Mouse (Mus musculus) liver, embryonic 14.5 days (tissue): ENCODE measurements around the gene Olfr560. TPM values are rescaled to one million over a fixed set of nuclear protein-coding genes. Genes with fewer than 3 reads are reported as not detected.

ENCODE experiments used
- ATAC-seq: fragments of 200-750 bp; cut with Nextera tagmentation; 2 replicates; pipeline ENCODE4 v1.8.0; 2017; ENCODE audit warnings: moderate number of reproducible peaks, mild to moderate bottlenecking, moderate library complexity; ENCODE audit not compliant: insufficient read depth
- DNase-seq, 3 experiments: peaks; one replicate each; pipeline ENCODE4 v3.0.0-alpha.2; 2012 to 2013; ENCODE audit warnings: low read depth in 3 of 3, low spot score in 3 of 3
- H3K27ac ChIP-seq: fragments of 300-500 bp; sonication (generic); 2 replicates; pipeline ENCODE4 v1.5.1; 2014; ENCODE audit warnings: moderate library complexity, mild to moderate bottlenecking, control low read depth, inconsistent platforms
- H3K27me3 ChIP-seq: fragments of 300-500 bp; sonication (generic); 2 replicates; pipeline ENCODE4 v1.6.1; 2014; ENCODE audit warnings: mild to moderate bottlenecking, low read length, moderate library complexity; ENCODE audit not compliant: control insufficient read depth, insufficient read depth
- H3K36me3 ChIP-seq: fragments of 300-500 bp; sonication (generic); replicated peaks from 2 replicates; pipeline ENCODE4 v1.6.1; 2014; ENCODE audit warnings: low read depth; ENCODE audit not compliant: control insufficient read depth, insufficient read depth
- H3K4me1 ChIP-seq, 2 experiments: fragments of 200-500 bp in 1 of 2; fragments of 300-500 bp in 1 of 2; sonication (generic) in 1 of 2; replicated peaks; 2 replicates each; pipeline ENCODE4 v1.6.1; 2012 to 2014; ENCODE audit warnings: antibody characterized with exemption in 1 of 2, inconsistent platforms in 1 of 2, low read length in 1 of 2; ENCODE audit not compliant: control insufficient read depth in 2 of 2, insufficient read depth in 2 of 2
- H3K4me2 ChIP-seq: fragments of 300-500 bp; sonication (generic); 2 replicates; pipeline ENCODE4 v1.6.1; 2014; ENCODE audit warnings: low read depth, mild to moderate bottlenecking, control low read depth, moderate library complexity
- H3K4me3 ChIP-seq, 2 experiments: fragments of 200-500 bp in 1 of 2; fragments of 300-500 bp in 1 of 2; sonication (generic) in 1 of 2; 2 replicates each; pipeline ENCODE4 v1.5.1; 2012 to 2014; ENCODE audit warnings: low read depth in 2 of 2, low read length in 2 of 2, mild to moderate bottlenecking in 2 of 2, control low read depth in 1 of 2, inconsistent platforms in 1 of 2, moderate library complexity in 1 of 2; ENCODE audit not compliant: insufficient read depth in 1 of 2
- H3K9ac ChIP-seq: fragments of 300-500 bp; sonication (generic); replicated peaks from 2 replicates; pipeline ENCODE4 v1.6.1; 2014; ENCODE audit warnings: mild to moderate bottlenecking, control low read depth, moderate library complexity
- H3K9me3 ChIP-seq: fragments of 300-500 bp; sonication (generic); 2 replicates; pipeline ENCODE4 v1.6.1; 2016; ENCODE audit warnings: low read length, mixed read lengths; ENCODE audit not compliant: control insufficient read depth
- CTCF ChIP-seq: IDR thresholded peaks from 2 replicates; pipeline ENCODE4 v1.5.1; 2016; ENCODE audit warnings: antibody characterized with exemption, low read depth, control low read depth
- EP300 ChIP-seq: IDR thresholded peaks from 2 replicates; pipeline ENCODE4 v1.6.1; 2016; ENCODE audit warnings: antibody characterized with exemption, low read depth
- WGBS: fragments of 180-500 bp; shearing (Covaris S2); extraction: QIAGEN DNeasy Blood & Tissue Kit; methylation state at CpG from one replicate; pipeline ENCODE4 v1.1.7; 2014; ENCODE audit not compliant: insufficient replicate concordance; 5-methylcytosine and 5-hydroxymethylcytosine counted together
- polyA plus RNA-seq, 2 experiments: library from polyadenylated mRNA; depleted of rRNA in 1 of 2; stranded (reverse) in 1 of 2; unstranded in 1 of 2; fragments of >200 nt; fragmentation: Nextera tagmentation in 1 of 2; extraction: Ambion mirVana in 1 of 2; gene quantifications; 2 replicates each; pipeline versions ENCODE4 v1.2.1 to v1.2.3; 2012 to 2014

Olfr560 gene
- polyA plus RNA-seq (2012; rRNA removed): not detected in 2 replicates
- not detected in 2 replicates for polyA plus RNA-seq (2014; fragmentation: Nextera tagmentation; extraction: Ambion mirVana)

DNA sequence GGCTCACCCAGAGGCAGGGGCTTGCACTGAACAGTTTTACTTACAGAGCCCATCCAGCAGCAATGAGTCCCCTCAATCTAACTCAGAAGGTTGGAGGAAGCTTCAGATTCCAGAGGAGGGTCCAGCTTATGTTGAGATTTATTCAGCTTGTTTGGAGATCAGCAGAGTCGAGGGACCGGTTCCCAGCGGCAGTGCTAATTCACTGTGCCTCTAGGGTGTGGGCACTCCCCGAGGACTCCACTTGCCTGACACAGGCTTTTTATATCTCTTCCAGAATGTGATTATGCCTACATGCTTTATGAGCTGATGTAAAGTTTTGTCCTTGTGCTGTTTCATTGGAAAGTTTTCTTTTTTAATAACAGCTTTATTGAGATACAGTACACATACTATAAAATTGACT lies at the start of gene Olfr560, which contains the start of gene Olfr78:
Olfr560 (minus strand) TSS at position 101 of the 400 bp plus-strand sequence.
Olfr78 (minus strand) TSS at position 206 of the 400 bp plus-strand sequence.
- no peak within 1 kb of the TSS for H3K4me2 ChIP-seq
- H3K36me3 ChIP-seq: no peaks in the 10 kb centered on the region
- no peak within 1 kb of the TSS for H3K27ac ChIP-seq
- H3K27me3 ChIP-seq: no peaks in the 10 kb centered on the region
- TF ChIP-seq CTCF: no peak
- no peak for DNase-seq
- H3K4me3 ChIP-seq: no peak within 1 kb of the TSS
- H3K9ac ChIP-seq: no peak within 1 kb of the TSS
- no peak for ATAC-seq
- WGBS: 59% methylated on average over 4 of the region's 4 CpGs
- no peaks in the 10 kb centered on the region for H3K4me1 ChIP-seq
- no peaks in the 10 kb centered on the region for H3K9me3 ChIP-seq

DNA sequence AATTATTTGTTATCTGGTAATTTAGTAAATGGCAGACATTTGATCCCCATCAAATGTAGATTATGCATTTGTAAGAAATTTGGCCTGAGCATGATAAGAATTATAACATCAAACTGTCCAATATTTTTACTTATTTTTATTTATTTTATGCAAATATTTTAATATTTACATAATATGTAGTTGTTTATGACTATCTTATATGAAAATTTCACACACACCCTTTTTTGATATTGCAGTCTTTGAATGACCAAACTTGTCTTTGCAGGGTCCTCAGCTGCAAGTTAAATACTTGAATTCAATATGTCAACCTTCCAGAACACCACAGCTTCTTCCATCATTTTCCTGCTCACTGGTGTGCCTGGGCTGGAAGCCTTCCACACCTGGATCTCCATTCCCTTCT lies 44.0 kb upstream of the Olfr560 start, which contains the start of gene Olfr564:
Olfr564 (plus strand) TSS at position 301 of the 400 bp plus-strand sequence.
- no peaks in the 10 kb centered on the region for H3K36me3 ChIP-seq
- H3K9ac ChIP-seq: no peak within 1 kb of the TSS
- DNase-seq (no peak), ATAC-seq (no peak)
- no peaks in the 10 kb centered on the region for H3K4me1 ChIP-seq
- H3K27ac ChIP-seq: no peak within 1 kb of the TSS
- no peaks in the 10 kb centered on the region for H3K27me3 ChIP-seq
- no peak within 1 kb of the TSS for H3K4me3 ChIP-seq
- no peak within 1 kb of the TSS for H3K4me2 ChIP-seq
- H3K9me3 ChIP-seq: no peaks in the 10 kb centered on the region
- TF ChIP-seq EP300 (no peak), CTCF (no peak)

DNA sequence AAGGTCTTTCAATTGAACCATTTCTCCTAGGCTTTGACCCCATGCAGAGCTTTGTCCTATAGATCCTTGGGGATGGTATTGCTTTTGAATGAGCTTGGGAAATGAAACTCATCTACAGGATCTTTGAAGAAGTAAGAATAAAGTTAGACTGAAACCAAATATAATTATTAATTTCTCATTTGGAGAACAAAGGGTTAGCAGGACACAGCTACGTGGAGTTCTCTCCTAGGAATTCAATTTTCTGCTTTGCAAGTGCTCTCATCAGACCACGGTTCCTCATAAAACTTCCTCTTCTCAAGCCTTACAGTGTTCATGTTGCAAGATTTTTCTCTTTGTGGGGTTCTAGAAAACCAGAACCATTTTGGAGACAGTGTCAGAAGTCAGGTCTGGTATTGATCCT lies 11.8 kb upstream of the Olfr560 start, which contains the start of gene Olfr561:
Olfr561 (plus strand) TSS at position 301 of the 400 bp plus-strand sequence.
- no peaks in the 10 kb centered on the region for H3K36me3 ChIP-seq
- H3K9me3 ChIP-seq: no peaks in the 10 kb centered on the region
- no peaks in the 10 kb centered on the region for H3K27me3 ChIP-seq
- DNase-seq (no peak), ATAC-seq (no peak)
- H3K9ac ChIP-seq: no peak within 1 kb of the TSS
- H3K4me3 ChIP-seq: no peak within 1 kb of the TSS
- H3K4me1 ChIP-seq: no peaks in the 10 kb centered on the region
- no peak within 1 kb of the TSS for H3K27ac ChIP-seq
- H3K4me2 ChIP-seq: no peak within 1 kb of the TSS
- TF ChIP-seq EP300: no peak
- TF ChIP-seq CTCF: no peak
- 32% methylated on average over 2 of the region's 2 CpGs for WGBS

DNA sequence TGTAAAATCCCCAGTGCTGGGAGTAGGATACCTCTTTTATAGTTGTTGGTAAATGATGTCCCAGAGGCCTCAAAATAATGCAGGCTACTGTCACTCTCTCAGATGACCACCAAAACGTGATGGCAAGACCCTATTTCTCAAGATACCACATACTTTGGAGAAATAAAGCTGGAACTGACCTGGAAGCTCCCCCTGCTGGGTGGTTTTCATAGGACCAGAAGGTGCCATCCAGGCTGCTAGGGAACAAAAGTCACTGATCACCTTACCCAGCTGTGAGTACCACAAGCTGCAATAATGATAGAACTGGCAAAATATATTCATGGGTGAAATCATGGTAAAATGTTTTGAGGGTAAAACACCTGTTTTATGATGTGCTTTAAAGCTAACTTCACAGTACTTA lies 7.1 kb downstream of the Olfr560 start:
- ATAC-seq: no peak

DNA sequence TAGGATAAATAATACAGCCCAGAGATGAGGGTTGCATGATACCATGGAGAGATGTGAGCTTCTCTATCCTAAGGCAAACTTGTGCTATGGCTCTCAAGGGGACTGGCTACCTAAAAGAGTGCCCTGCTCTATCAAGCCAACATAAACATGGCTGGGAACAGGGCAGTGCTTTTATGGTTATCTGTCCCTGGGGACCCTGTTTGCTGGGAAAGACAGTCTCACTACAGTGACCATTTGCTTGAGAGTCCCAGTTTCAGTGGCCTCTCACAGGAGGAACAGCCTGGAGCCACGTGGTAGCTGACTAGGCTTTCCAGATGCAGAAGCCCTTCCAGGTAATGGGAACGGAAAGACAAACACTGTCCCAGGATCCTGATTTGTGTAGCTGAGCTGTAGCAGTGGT lies 21.5 kb downstream of the Olfr560 start:
- Histone ChIP-seq H3K4me1 (no peaks in the 10 kb centered on the region), H3K4me3 (no peak overlapping the region), H3K27ac (no peak overlapping the region), H3K27me3 (no peaks in the 10 kb centered on the region), H3K9ac (no peak overlapping the region), H3K36me3 (no peaks in the 10 kb centered on the region), H3K9me3 (no peaks in the 10 kb centered on the region), H3K4me2 (no peak overlapping the region)
- TF ChIP-seq CTCF (no peak), EP300 (no peak)
- ATAC-seq (no peak), DNase-seq (no peak)
- WGBS: 25% methylated on average over 2 of the region's 2 CpGs

More for the DNA sequence above, 7.1 kb downstream of the Olfr560 start:
- no peaks in the 10 kb centered on the region for H3K27me3 ChIP-seq
- no peak for TF ChIP-seq CTCF
- TF ChIP-seq EP300: no peak
- WGBS: 4% methylated on average over 1 of the region's 1 CpGs
- no peaks in the 10 kb centered on the region for H3K36me3 ChIP-seq
- no peak for DNase-seq
- no peaks in the 10 kb centered on the region for H3K4me1 ChIP-seq
- no peak overlapping the region for H3K4me2 ChIP-seq
- H3K9me3 ChIP-seq: no peaks in the 10 kb centered on the region
- no peak overlapping the region for H3K27ac ChIP-seq
- H3K9ac ChIP-seq: no peak overlapping the region
- H3K4me3 ChIP-seq: no peak overlapping the region
